Mouse (Mus musculus) E14TG2a.4 (cell line): ENCODE data around the gene Tnfrsf11a.

ENCODE experiments used
- H3K27me3 ChIP-seq: 2 replicates; pipeline ENCODE4 v1.6.1; 2014; ENCODE audit warnings: low read length, control low read depth; ENCODE audit not compliant: insufficient read depth
- H3K36me3 ChIP-seq: 2 replicates; pipeline ENCODE4 v1.6.1; 2014; ENCODE audit warnings: low read length, control low read depth; ENCODE audit not compliant: insufficient read depth
- H3K4me1 ChIP-seq: replicated peaks from 2 replicates; pipeline ENCODE4 v1.6.1; 2014; ENCODE audit warnings: low read depth, low read length, control low read depth
- H3K4me3 ChIP-seq: replicated peaks from 2 replicates; pipeline ENCODE4 v1.5.1; 2014; ENCODE audit warnings: mild to moderate bottlenecking, low read length
- H3K9me3 ChIP-seq: 2 replicates; pipeline ENCODE4 v1.6.1; 2014; ENCODE audit warnings: low read length, control low read depth
- CTCF ChIP-seq: conservative IDR thresholded peaks from 2 replicates; pipeline ENCODE4 v1.5.1; 2014; ENCODE audit warnings: low read length
- NANOG ChIP-seq: IDR thresholded peaks from 2 replicates; pipeline ENCODE4 v1.6.1; 2014; ENCODE audit warnings: borderline replicate concordance, low read length, mixed read lengths
- POU5F1 ChIP-seq: IDR thresholded peaks from 2 replicates; pipeline ENCODE4 v1.6.1; 2014; ENCODE audit warnings: low read length, borderline replicate concordance

The Tnfrsf11a gene

DNA sequence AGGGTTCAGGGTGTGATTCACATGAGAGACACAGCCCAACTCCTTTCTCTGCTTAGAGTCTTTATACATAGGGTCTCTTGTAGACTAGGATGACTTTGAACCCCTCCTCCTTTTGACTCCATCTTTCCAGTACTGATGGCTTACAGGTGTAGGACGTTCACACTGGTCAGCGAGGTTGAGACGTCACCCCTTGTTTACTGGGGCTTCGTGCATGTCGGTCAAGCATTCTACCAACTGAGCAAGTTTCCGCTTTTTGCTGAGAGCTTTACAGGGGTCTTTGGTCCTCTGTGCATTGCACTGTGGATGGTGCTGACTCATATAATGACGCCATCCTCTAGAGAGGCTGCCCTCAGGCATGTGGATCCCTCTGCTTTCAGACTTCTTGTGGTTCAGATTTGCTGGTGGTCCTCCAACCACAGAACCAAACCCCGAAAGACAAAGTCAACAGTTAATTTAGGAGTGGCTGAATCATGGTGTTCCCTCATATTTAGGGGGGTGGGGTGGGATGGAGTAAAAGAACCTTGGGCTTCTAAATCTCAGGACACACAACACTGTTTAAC lies 47.3 kb downstream of the Tnfrsf11a start:
- TF ChIP-seq CTCF: no peak
- TF ChIP-seq NANOG: no peak
- TF ChIP-seq POU5F1: no peak
- Histone ChIP-seq H3K4me1 (no peaks in the 10 kb centered on the region), H3K27me3 (peaks cover 2% of the 10 kb centered on the region; the same call in 1 of the 2 replicates), H3K9me3 (no peaks in the 10 kb centered on the region), H3K4me3 (no peak overlapping the region), H3K36me3 (no peaks in the 10 kb centered on the region)

GRCm38 (mm10) chr1:105829171-105829570 lies 48.7 kb downstream of the Tnfrsf11a start:
- H3K9me3 ChIP-seq: no peaks in the 10 kb centered on the region
- H3K36me3 ChIP-seq: no peaks in the 10 kb centered on the region
- peaks cover 2% of the 10 kb centered on the region; the same call in 1 of the 2 replicates for H3K27me3 ChIP-seq
- no peak overlapping the region for H3K4me3 ChIP-seq
- H3K4me1 ChIP-seq: no peaks in the 10 kb centered on the region
- TF ChIP-seq POU5F1 (no peak), CTCF (no peak), NANOG (no peak)

GRCm38 (mm10) chr1:105832784-105833183 lies 52.3 kb downstream of the Tnfrsf11a start:
- Histone ChIP-seq H3K4me3 (no peak overlapping the region), H3K9me3 (no peaks in the 10 kb centered on the region), H3K36me3 (no peaks in the 10 kb centered on the region), H3K4me1 (no peaks in the 10 kb centered on the region), H3K27me3 (peaks cover 2% of the 10 kb centered on the region; the same call in 1 of the 2 replicates)
- TF ChIP-seq NANOG (no peak), POU5F1 (no peak), CTCF (no peak)

DNA sequence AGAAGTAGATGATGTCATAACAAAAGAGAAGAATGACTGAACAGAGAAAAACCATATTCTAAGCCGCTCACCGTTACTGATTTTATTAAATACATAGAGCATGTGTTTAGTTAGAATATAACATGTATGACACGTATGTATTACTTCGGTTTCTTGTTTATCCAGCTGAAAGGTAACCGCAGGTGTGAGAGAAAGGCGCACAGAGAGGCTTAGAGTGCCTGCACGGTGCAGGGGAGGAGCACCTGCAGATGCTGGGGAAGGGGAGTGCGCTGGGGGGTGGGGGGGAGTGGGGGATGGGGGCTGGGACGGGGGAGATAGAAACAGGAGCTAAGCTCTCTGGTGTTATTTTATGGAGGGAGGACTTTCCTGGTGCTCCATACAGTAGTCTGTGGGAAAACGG lies 62.4 kb downstream of the Tnfrsf11a start:
- Histone ChIP-seq H3K9me3 (no peaks in the 10 kb centered on the region), H3K4me1 (peaks cover 13% of the 10 kb centered on the region; the same call in 1 of the 2 replicates), H3K36me3 (no peaks in the 10 kb centered on the region), H3K4me3 (no peak overlapping the region), H3K27me3 (peaks cover 23% of the 10 kb centered on the region)
- TF ChIP-seq POU5F1 (no peak), NANOG (no peak), CTCF (no peak)

DNA sequence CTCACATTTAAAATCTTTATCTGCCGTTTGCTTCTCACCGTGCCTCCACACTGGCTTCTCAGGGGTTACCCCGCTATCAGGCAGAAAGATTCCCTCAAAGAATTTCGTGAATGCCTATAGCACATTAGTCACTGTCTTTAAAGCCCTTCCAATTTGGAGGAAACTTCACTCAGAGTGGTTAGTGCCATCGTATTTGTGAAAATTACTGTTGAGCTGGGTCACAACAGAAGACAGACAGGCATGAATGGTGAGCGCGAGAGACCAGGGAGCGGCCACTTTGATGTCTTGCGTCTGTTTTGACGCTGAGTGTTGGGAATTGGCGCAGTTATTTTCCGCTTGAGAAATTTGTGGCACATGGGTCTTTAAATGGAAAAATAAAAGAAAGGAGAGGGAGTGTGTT lies 62.9 kb downstream of the Tnfrsf11a start:
- Histone ChIP-seq H3K4me1 (peaks cover 13% of the 10 kb centered on the region; the same call in 1 of the 2 replicates), H3K4me3 (no peak overlapping the region), H3K27me3 (peaks cover 23% of the 10 kb centered on the region), H3K9me3 (no peaks in the 10 kb centered on the region), H3K36me3 (no peaks in the 10 kb centered on the region)
- TF ChIP-seq NANOG: no peak
- no peak for TF ChIP-seq CTCF
- TF ChIP-seq POU5F1: no peak

DNA sequence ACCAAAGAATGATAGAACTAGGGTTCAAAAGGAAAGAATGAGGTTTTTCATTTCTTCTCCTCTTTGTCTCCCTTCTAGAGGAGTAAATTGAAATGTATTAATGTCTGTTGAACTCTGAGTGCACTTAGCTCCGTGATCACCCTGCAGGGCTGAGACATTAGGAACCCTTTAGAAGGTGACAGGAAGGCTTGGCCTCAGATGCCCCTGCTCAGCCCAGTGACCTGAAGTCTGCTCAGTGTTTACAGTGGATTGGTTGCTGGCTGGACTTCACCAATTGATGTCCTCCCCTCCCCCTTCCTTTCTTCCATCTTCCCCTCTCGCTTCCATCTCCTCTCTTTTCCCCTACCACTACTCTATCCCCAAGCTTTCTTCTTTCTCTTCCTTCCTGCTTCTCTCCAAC lies 63.3 kb downstream of the Tnfrsf11a start:
- no peak overlapping the region for H3K4me3 ChIP-seq
- H3K36me3 ChIP-seq: no peaks in the 10 kb centered on the region
- TF ChIP-seq NANOG (no peak), CTCF (no peak), POU5F1 (no peak)
- peaks cover 13% of the 10 kb centered on the region; the same call in 1 of the 2 replicates for H3K4me1 ChIP-seq
- H3K27me3 ChIP-seq: peaks cover 23% of the 10 kb centered on the region
- no peaks in the 10 kb centered on the region for H3K9me3 ChIP-seq

- TF ChIP-seq CTCF (no peak), POU5F1 (no peak), NANOG (no peak)
- H3K27me3 ChIP-seq: peaks cover 23% of the 10 kb centered on the region
- peaks cover 13% of the 10 kb centered on the region; the same call in 1 of the 2 replicates for H3K4me1 ChIP-seq
- H3K9me3 ChIP-seq: no peaks in the 10 kb centered on the region
- no peaks in the 10 kb centered on the region for H3K36me3 ChIP-seq
- peak overlapping the region; percentile 73 for H3K4me3 ChIP-seq
These were observed 64.0 kb downstream of the Tnfrsf11a start for GRCm38 (mm10) chr1:105844341-105845006.

DNA sequence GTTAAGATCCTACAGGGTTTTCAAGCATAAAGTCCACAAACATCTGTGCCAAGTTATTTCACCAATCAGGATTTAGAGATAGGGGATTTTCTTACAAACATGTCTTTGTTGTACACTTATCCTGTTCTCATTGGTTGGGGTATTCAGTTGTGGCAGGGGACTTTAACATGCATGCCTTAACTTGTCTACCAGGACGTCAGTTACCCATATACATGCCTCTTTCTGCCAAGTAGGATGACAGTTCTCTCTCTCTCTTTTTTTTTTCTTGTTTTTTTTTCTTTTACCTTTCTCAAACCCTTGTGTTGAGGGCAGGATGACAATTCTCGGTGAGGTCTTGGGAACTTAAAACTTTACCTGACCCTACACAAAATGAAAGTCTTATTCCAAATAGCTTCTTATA lies 65.9 kb downstream of the Tnfrsf11a start:
- Histone ChIP-seq H3K27me3 (peaks cover 16% of the 10 kb centered on the region), H3K4me3 (no peak overlapping the region), H3K9me3 (no peaks in the 10 kb centered on the region), H3K4me1 (peaks cover 10% of the 10 kb centered on the region; the same call in 1 of the 2 replicates), H3K36me3 (no peaks in the 10 kb centered on the region)
- TF ChIP-seq NANOG (no peak), CTCF (no peak), POU5F1 (no peak)

DNA sequence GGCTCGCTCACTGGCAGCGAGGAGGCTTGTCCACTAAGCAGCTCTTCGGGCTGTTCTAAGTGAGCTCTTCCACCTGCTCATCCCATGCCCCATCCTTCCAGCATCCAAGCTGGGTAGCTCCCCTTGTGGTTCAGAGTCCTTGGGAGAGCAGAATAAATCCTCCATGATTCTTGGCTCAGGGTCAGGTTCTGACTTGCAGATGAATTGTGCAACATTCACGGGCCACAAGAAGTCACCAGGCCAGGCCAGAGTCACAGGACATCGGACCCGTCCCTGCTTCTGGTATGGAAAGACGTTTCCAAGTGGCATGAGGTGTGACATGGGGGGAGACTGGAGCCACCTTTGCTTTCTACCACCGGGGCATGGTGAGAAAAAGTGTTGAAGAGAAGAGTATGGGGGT lies 68.3 kb downstream of the Tnfrsf11a start:
- H3K4me1 ChIP-seq: peaks cover 6% of the 10 kb centered on the region; the same call in 1 of the 2 replicates
- peaks cover 11% of the 10 kb centered on the region for H3K27me3 ChIP-seq
- H3K36me3 ChIP-seq: no peaks in the 10 kb centered on the region
- no peak for TF ChIP-seq POU5F1
- no peak for TF ChIP-seq NANOG
- no peak for TF ChIP-seq CTCF
- H3K4me3 ChIP-seq: no peak overlapping the region
- no peaks in the 10 kb centered on the region for H3K9me3 ChIP-seq
